Mouse (Mus musculus): ENCODE data around the gene Taf8. TPM values are rescaled to one million over a fixed set of nuclear protein-coding genes. Genes with fewer than 3 reads are reported as not detected.

Taf8 gene
- polyA plus RNA-seq, 1 experiment: 26.5 TPM

- no peak for TF ChIP-seq CTCF (IDR thresholded peaks at IDR 0.05; ENCODE audit: extremely low read depth, insufficient read depth, insufficient read length, insufficient replicate concordance)
- no peak for TF ChIP-seq POLR2A (IDR thresholded peaks at IDR 0.05; ENCODE audit: low read depth, low read length)
- Histone ChIP-seq H3K4me1 (ENCODE audit: control insufficient read depth, insufficient read depth, insufficient read length) (peaks cover 14% of the 10 kb centered on the region; the same call in 1 of the 2 replicates), H3K27me3 (ENCODE audit: control insufficient read depth, insufficient read depth, low read length) (no peaks in the 10 kb centered on the region), H3K36me3 (ENCODE audit: control insufficient read depth, insufficient read depth, low read length) (peaks cover 7% of the 10 kb centered on the region), H3K27ac (ENCODE audit: insufficient read depth, low read length) (no peak overlapping the region), H3K4me3 (ENCODE audit: extremely low read depth, insufficient read depth, insufficient read length) (no peak overlapping the region)
- 73% methylated on average over 4 of the region's 4 CpGs for WGBS
- no peak for DNase-seq (ENCODE audit: low read depth in 1 of 2, low spot score in 2 of 2)
These were observed 37.0 kb upstream of the Taf8 start for GRCm38 (mm10) chr17:47539128-47539527.

- no peak overlapping the region for H3K27ac ChIP-seq (ENCODE audit: insufficient read depth, low read length)
- TF ChIP-seq CTCF (IDR thresholded peaks at IDR 0.05; ENCODE audit: extremely low read depth, insufficient read depth, insufficient read length, insufficient replicate concordance) (no peak), POLR2A (IDR thresholded peaks at IDR 0.05; ENCODE audit: low read depth, low read length) (no peak)
- 91% methylated on average over 3 of the region's 3 CpGs for WGBS
- no peak overlapping the region for H3K4me3 ChIP-seq (ENCODE audit: extremely low read depth, insufficient read depth, insufficient read length)
- H3K4me1 ChIP-seq (ENCODE audit: control insufficient read depth, insufficient read depth, insufficient read length): peaks cover 12% of the 10 kb centered on the region; the same call in 1 of the 2 replicates
- peaks cover 7% of the 10 kb centered on the region for H3K36me3 ChIP-seq (ENCODE audit: control insufficient read depth, insufficient read depth, low read length)
- no peak for DNase-seq (ENCODE audit: low read depth in 1 of 2, low spot score in 2 of 2)
- H3K27me3 ChIP-seq (ENCODE audit: control insufficient read depth, insufficient read depth, low read length): no peaks in the 10 kb centered on the region
These were observed 36.0 kb upstream of the Taf8 start for GRCm38 (mm10) chr17:47538049-47538448.

- TF ChIP-seq POLR2A (IDR thresholded peaks at IDR 0.05; ENCODE audit: low read depth, low read length) (no peak), CTCF (IDR thresholded peaks at IDR 0.05; ENCODE audit: extremely low read depth, insufficient read depth, insufficient read length, insufficient replicate concordance) (no peak)
- Histone ChIP-seq H3K27me3 (ENCODE audit: control insufficient read depth, insufficient read depth, low read length) (no peaks in the 10 kb centered on the region), H3K36me3 (ENCODE audit: control insufficient read depth, insufficient read depth, low read length) (peaks cover 7% of the 10 kb centered on the region), H3K27ac (ENCODE audit: insufficient read depth, low read length) (peak overlapping the region; percentile 52), H3K4me1 (ENCODE audit: control insufficient read depth, insufficient read depth, insufficient read length) (peaks cover 23% of the 10 kb centered on the region; the same call in 1 of the 2 replicates), H3K4me3 (ENCODE audit: extremely low read depth, insufficient read depth, insufficient read length) (no peak overlapping the region)
- 43% methylated on average over 9 of the region's 9 CpGs for WGBS
- DNase-seq (ENCODE audit: low read depth in 1 of 2, low spot score in 2 of 2): no peak
These were observed 33.7 kb upstream of the Taf8 start for GRCm38 (mm10) chr17:47535812-47536236.

- no peaks in the 10 kb centered on the region for H3K27me3 ChIP-seq (ENCODE audit: control insufficient read depth, insufficient read depth, low read length)
- H3K36me3 ChIP-seq (ENCODE audit: control insufficient read depth, insufficient read depth, low read length): peaks cover 1% of the 10 kb centered on the region; the same call in 1 of the 2 replicates
- H3K4me3 ChIP-seq (ENCODE audit: extremely low read depth, insufficient read depth, insufficient read length): no peak overlapping the region
- DNase-seq (ENCODE audit: low read depth in 1 of 2, low spot score in 2 of 2): no peak
- TF ChIP-seq POLR2A (IDR thresholded peaks at IDR 0.05; ENCODE audit: low read depth, low read length): no peak
- no peak for TF ChIP-seq CTCF (IDR thresholded peaks at IDR 0.05; ENCODE audit: extremely low read depth, insufficient read depth, insufficient read length, insufficient replicate concordance)
- 86% methylated on average over 13 of the region's 13 CpGs for WGBS
- peaks cover 26% of the 10 kb centered on the region; the same call in 1 of the 2 replicates for H3K4me1 ChIP-seq (ENCODE audit: control insufficient read depth, insufficient read depth, insufficient read length)
- no peak overlapping the region for H3K27ac ChIP-seq (ENCODE audit: insufficient read depth, low read length)
These were observed 31.6 kb upstream of the Taf8 start for GRCm38 (mm10) chr17:47533691-47534090.

- no peak overlapping the region for H3K27ac ChIP-seq (ENCODE audit: insufficient read depth, low read length)
- DNase-seq (ENCODE audit: low read depth in 1 of 2, low spot score in 2 of 2): no peak
- WGBS: 82% methylated on average over 5 of the region's 5 CpGs
- H3K4me1 ChIP-seq (ENCODE audit: control insufficient read depth, insufficient read depth, insufficient read length): peaks cover 37% of the 10 kb centered on the region; the same call in 1 of the 2 replicates
- peaks cover 3% of the 10 kb centered on the region; the same call in 1 of the 2 replicates for H3K36me3 ChIP-seq (ENCODE audit: control insufficient read depth, insufficient read depth, low read length)
- no peaks in the 10 kb centered on the region for H3K27me3 ChIP-seq (ENCODE audit: control insufficient read depth, insufficient read depth, low read length)
- no peak overlapping the region for H3K4me3 ChIP-seq (ENCODE audit: extremely low read depth, insufficient read depth, insufficient read length)
- TF ChIP-seq CTCF (IDR thresholded peaks at IDR 0.05; ENCODE audit: extremely low read depth, insufficient read depth, insufficient read length, insufficient replicate concordance) (no peak), POLR2A (IDR thresholded peaks at IDR 0.05; ENCODE audit: low read depth, low read length) (no peak)
These were observed 30.3 kb upstream of the Taf8 start for GRCm38 (mm10) chr17:47532364-47532763.

- 13% methylated on average over 10 of the region's 10 CpGs for WGBS
- H3K27ac ChIP-seq (ENCODE audit: insufficient read depth, low read length): peak overlapping the region; percentile 59; the same call in 1 of the 2 replicates
- DNase-seq (ENCODE audit: low read depth in 1 of 2, low spot score in 2 of 2): peak; percentile 34 to 58
- H3K4me1 ChIP-seq (ENCODE audit: control insufficient read depth, insufficient read depth, insufficient read length): peaks cover 45% of the 10 kb centered on the region; the same call in 1 of the 2 replicates
- H3K4me3 ChIP-seq (ENCODE audit: extremely low read depth, insufficient read depth, insufficient read length): no peak overlapping the region
- no peak for TF ChIP-seq POLR2A (IDR thresholded peaks at IDR 0.05; ENCODE audit: low read depth, low read length)
- no peak for TF ChIP-seq CTCF (IDR thresholded peaks at IDR 0.05; ENCODE audit: extremely low read depth, insufficient read depth, insufficient read length, insufficient replicate concordance)
- no peaks in the 10 kb centered on the region for H3K27me3 ChIP-seq (ENCODE audit: control insufficient read depth, insufficient read depth, low read length)
- peaks cover 4% of the 10 kb centered on the region; the same call in 1 of the 2 replicates for H3K36me3 ChIP-seq (ENCODE audit: control insufficient read depth, insufficient read depth, low read length)
These were observed 29.3 kb upstream of the Taf8 start for GRCm38 (mm10) chr17:47531387-47531818.

GRCm38 (mm10) chr17:47529595-47529994 lies 27.5 kb upstream of the Taf8 start:
- Histone ChIP-seq H3K27me3 (ENCODE audit: control insufficient read depth, insufficient read depth, low read length) (no peaks in the 10 kb centered on the region), H3K4me1 (ENCODE audit: control insufficient read depth, insufficient read depth, insufficient read length) (peaks cover 43% of the 10 kb centered on the region; the same call in 1 of the 2 replicates), H3K27ac (ENCODE audit: insufficient read depth, low read length) (no peak overlapping the region), H3K4me3 (ENCODE audit: extremely low read depth, insufficient read depth, insufficient read length) (no peak overlapping the region), H3K36me3 (ENCODE audit: control insufficient read depth, insufficient read depth, low read length) (peaks cover 5% of the 10 kb centered on the region; the same call in 1 of the 2 replicates)
- TF ChIP-seq CTCF (IDR thresholded peaks at IDR 0.05; ENCODE audit: extremely low read depth, insufficient read depth, insufficient read length, insufficient replicate concordance) (no peak), POLR2A (IDR thresholded peaks at IDR 0.05; ENCODE audit: low read depth, low read length) (no peak)
- WGBS: 69% methylated on average over 11 of the region's 11 CpGs
- no peak for DNase-seq (ENCODE audit: low read depth in 1 of 2, low spot score in 2 of 2)

Measured in spleen, adult 2 months (tissue).